Comparison of ENCODE assay signal across 10 mouse cellular contexts in the genomic region with DNA sequence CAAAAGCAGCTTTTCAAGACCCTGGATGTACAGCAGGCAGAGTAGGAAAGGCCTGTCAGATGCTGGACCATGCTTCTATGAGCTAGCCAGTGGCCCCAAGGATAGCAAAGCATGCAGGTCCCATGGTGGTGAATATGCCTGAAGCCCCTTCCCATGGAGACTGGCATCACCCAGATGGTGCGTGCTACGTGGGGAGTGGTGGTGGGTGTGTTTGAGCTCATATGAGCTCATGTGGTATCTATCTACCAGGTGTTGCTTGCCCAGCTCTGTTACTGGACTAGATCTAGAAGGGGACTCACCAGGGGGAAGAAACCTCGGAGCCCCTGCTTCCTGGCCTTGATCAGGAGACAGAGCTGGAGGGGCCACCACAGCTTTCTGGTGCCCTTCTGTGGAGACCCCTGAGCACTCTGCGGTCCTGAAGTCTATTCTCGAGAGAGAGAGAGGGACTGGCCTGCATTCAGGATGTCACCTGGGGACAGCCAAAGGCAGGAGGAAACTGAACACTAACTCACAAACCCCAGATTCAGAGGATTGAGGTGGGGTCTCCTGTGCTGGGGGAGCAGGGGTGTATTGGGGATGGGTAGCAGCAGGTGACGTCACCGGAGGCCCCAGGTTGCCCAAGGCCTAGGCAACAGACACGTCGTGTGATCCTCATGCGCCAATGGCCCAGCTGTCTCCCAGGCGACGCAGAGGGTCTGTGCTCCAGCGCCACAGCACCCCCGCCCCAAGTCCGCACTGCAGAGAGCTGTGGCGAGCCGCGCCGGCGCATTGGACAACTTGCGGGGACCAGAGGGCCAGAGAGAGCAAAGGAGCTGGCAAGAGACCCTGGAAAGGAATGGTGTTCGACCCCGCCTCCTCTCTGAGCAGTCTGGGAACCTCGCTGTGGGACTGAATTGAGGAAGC. TPM values are rescaled to one million over a fixed set of nuclear protein-coding genes. Genes with fewer than 3 reads are reported as not detected.
A peak's percentile ranks its signal among the peaks of the same experiment; 100 is the strongest.
DNase-seq lines count a peak whose midpoint lies in the region; ATAC-seq lines count a peak whose summit lies in the region.
"Had no signal": no experiment of that assay in that cellular context is flagged by ENCODE, and none has a peak within 500 bp of the region (broad histone marks: within the 10 kb centered on the region; RNA-seq: fewer than 3 reads in every experiment).

No protein-coding gene starts in this region.

- no peak overlapping the region for H3K9ac ChIP-seq in heart, embryonic 16.5 days (ENCODE audit: low read length)

- peaks cover 2% of the 10 kb centered on the region; the same call in 1 of the 2 replicates for H3K27me3 ChIP-seq in heart, embryonic 16.5 days (ENCODE audit: control insufficient read depth, insufficient read depth, low read length)

- 34% methylated on average over 24 of the region's 24 CpGs for WGBS in heart, embryonic 16.5 days

- no peak overlapping the region for H3K27ac ChIP-seq in heart, embryonic 16.5 days (ENCODE audit: low read length)

- intact Hi-C loops in heart, postnatal 36 days (cut with DNase I): no loop called here
- intact Hi-C loops in left cerebral cortex, postnatal 4 days (cut with DNase I): no loop called here

- H3K36me3 ChIP-seq in heart, embryonic 16.5 days (ENCODE audit: control insufficient read depth, insufficient read depth): no peaks in the 10 kb centered on the region

- no peaks in the 10 kb centered on the region for H3K9me3 ChIP-seq in heart, embryonic 16.5 days (replicated peaks; ENCODE audit: control insufficient read depth, low read length)

- peak overlapping the region; percentile 47 for H3K4me2 ChIP-seq in heart, embryonic 16.5 days (ENCODE audit: low read depth, low read length)

- no peak for DNase-seq in heart, postnatal 36 days
- peak; percentile 55 for DNase-seq in cerebellum, adult 9-11 months
- DNase-seq in forelimb bud, embryonic 11.5 days (ENCODE audit: low read depth, low spot score): peak; percentile 9
- peak; percentile 57 for DNase-seq in left cerebral cortex, postnatal 4 days
- peak; percentile 19 for DNase-seq in right cerebral cortex, adult 18-20 months
- DNase-seq in gastrocnemius, postnatal 10 days: no peak
- DNase-seq in thymus, postnatal 10 days (ENCODE audit: low spot score in 2 of 2): no peak

- H3K4me1 ChIP-seq in heart, embryonic 16.5 days (ENCODE audit: control insufficient read depth, insufficient read depth, low read length): no peaks in the 10 kb centered on the region

- H3K4me3 ChIP-seq in heart, embryonic 16.5 days (ENCODE audit: low read length): peak overlapping the region; percentile 8; the same call in 1 of the 2 replicates

- ATAC-seq in heart, embryonic 16.5 days (replicated peaks; ENCODE audit: extremely low read depth, insufficient read depth, low FRiP score): no peak

RNA-seq across cellular contexts. Expression of a gene that starts 0.8 kb away (rescaled TPM):
- not detected in 2 replicates for polyA plus RNA-seq in heart, embryonic 16.5 days (2015; fragmentation: Nextera tagmentation; extraction: Ambion mirVana)
- total RNA-seq in heart, postnatal 36 days (2021): not detected
- 10 to 100 TPM; 15.7 to 19.2 TPM for total RNA-seq in left cerebral cortex, postnatal 4 days (2021)
- under 1 TPM in 1 of 2 experiments, not detected in 1; 0.12 TPM for total RNA-seq in gastrocnemius, postnatal 10 days (2021)
- total RNA-seq: heart, postnatal 10 days; MEL had no signal

RNA-seq across cellular contexts. Expression of a gene that starts 18.5 kb away (rescaled TPM):
- polyA plus RNA-seq in heart, embryonic 16.5 days (2015; fragmentation: Nextera tagmentation; extraction: Ambion mirVana): 2.6 and 4.3 TPM in 2 replicates
- 1 to 10 TPM; 1.7 to 4.3 TPM for total RNA-seq in heart, postnatal 36 days (2021)
- total RNA-seq in left cerebral cortex, postnatal 4 days (2021): under 1 TPM; 0.54 to 0.56 TPM
- not detected for total RNA-seq in gastrocnemius, postnatal 10 days (2021)

RNA-seq across cellular contexts. Expression of a gene that starts 26.9 kb away (rescaled TPM):
- not detected in 2 replicates for polyA plus RNA-seq in heart, embryonic 16.5 days (2015; fragmentation: Nextera tagmentation; extraction: Ambion mirVana)
- not detected for total RNA-seq in heart, postnatal 36 days (2021)
- total RNA-seq in left cerebral cortex, postnatal 4 days (2021): under 1 TPM; 0.28 to 0.50 TPM
- not detected for total RNA-seq in gastrocnemius, postnatal 10 days (2021)

RNA-seq across cellular contexts. Expression of a gene that starts 33.1 kb away (rescaled TPM):
- polyA plus RNA-seq in heart, embryonic 16.5 days (2015; fragmentation: Nextera tagmentation; extraction: Ambion mirVana): 1.0 and 1.8 TPM in 2 replicates
- under 1 TPM; 0.19 to 0.76 TPM for total RNA-seq in heart, postnatal 36 days (2021)
- total RNA-seq in left cerebral cortex, postnatal 4 days (2021): 1 to 10 TPM in 1 of 2 experiments, under 1 TPM in 1; 0.64 to 3.7 TPM
- total RNA-seq in gastrocnemius, postnatal 10 days (2021): under 1 TPM; 0.20 to 0.59 TPM

RNA-seq across cellular contexts. Expression of a gene that starts 53.1 kb away (rescaled TPM):
- polyA plus RNA-seq in heart, embryonic 16.5 days (2015; fragmentation: Nextera tagmentation; extraction: Ambion mirVana): 0.05 and 0.11 TPM in 2 replicates
- total RNA-seq in heart, postnatal 36 days (2021): not detected
- 1 to 10 TPM in 1 of 2 experiments, under 1 TPM in 1; 0.92 to 2.2 TPM for total RNA-seq in left cerebral cortex, postnatal 4 days (2021)
- not detected for total RNA-seq in gastrocnemius, postnatal 10 days (2021)
- total RNA-seq: heart, postnatal 10 days; MEL had no signal

Comparison
In these comparisons a context has a peak if more than half of its experiments do, and no peak if none do; other contexts are left out.
1. DNase-seq: peak in cerebellum, adult 9-11 months (single experiment), forelimb bud, embryonic 11.5 days (single experiment), left cerebral cortex, postnatal 4 days (single experiment) and right cerebral cortex, adult 18-20 months (single experiment); none in heart, postnatal 36 days (0 of 2), gastrocnemius, postnatal 10 days (single experiment) and thymus, postnatal 10 days (0 of 2).
2. RNA of a gene that starts 0.8 kb away (total RNA-seq): 15.7 to 19.2 TPM in left cerebral cortex, postnatal 4 days; 0.12 TPM in gastrocnemius, postnatal 10 days and not detected in heart, postnatal 36 days; every median in the first group is over 10 times any median in the second.